Mouse (Mus musculus): Measurements from ENCODE around the gene Creld2. TPM values are rescaled to one million over a fixed set of nuclear protein-coding genes. Genes with fewer than 3 reads are reported as not detected.
"Not testable (repeated sequence)": the region's sequence is repeated elsewhere in the genome, so short reads cannot be mapped to it uniquely, and the experiment has no call there.

Creld2 gene
- total RNA-seq (2021) = 10 to 100 TPM; 29.3 to 41.6 TPM

- DNase-seq = peak; percentile 100
Measured at GRCm38 (mm10) chr15:88819026-88819905, at the start of gene Creld2, which contains the start of gene Alg12. Creld2 (plus strand) TSS chr15:88819646. Alg12 (minus strand) TSS chr15:88819318.

- DNase-seq = not testable (repeated sequence)
Measured at GRCm38 (mm10) chr15:88774630-88775029, 44.8 kb upstream of the Creld2 start.

- no peak for DNase-seq
Measured at GRCm38 (mm10) chr15:88792140-88792850, 27.2 kb upstream of the Creld2 start.

- not testable (repeated sequence) for DNase-seq
Measured at GRCm38 (mm10) chr15:88794729-88795128, 24.7 kb upstream of the Creld2 start.

- no peak for DNase-seq
Measured at GRCm38 (mm10) chr15:88799950-88800371, 19.5 kb upstream of the Creld2 start.

GRCm38 (mm10) chr15:88800921-88801354 is 18.5 kb upstream of the Creld2 start:
- no peak for DNase-seq

GRCm38 (mm10) chr15:88801903-88802302 is 17.5 kb upstream of the Creld2 start:
- DNase-seq = no peak

- no peak for DNase-seq
Measured at GRCm38 (mm10) chr15:88802348-88802747, 17.1 kb upstream of the Creld2 start.

- DNase-seq = no peak
Measured at GRCm38 (mm10) chr15:88808121-88808520, 11.3 kb upstream of the Creld2 start.

- DNase-seq = no peak
Measured at GRCm38 (mm10) chr15:88810369-88810768, 9.1 kb upstream of the Creld2 start.

DNA sequence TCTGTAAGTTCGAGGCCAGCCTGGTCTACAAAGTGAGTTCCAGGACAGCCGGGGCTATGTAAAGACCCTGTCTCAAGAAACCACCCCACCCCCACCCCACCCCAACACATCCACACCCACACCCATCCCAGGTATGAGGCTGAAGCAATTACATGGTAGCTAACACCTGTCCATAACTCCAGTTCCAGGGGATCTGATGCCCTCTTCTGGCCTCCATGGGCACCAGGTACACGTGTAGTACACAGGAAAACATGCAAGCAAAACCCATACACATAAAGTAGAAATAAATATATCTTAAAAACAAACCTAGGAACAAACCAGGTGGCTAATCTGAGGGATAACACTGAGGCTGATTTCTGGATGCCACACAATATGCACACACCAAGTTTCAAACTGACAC is 6.2 kb upstream of the Creld2 start:
- DNase-seq = no peak

GRCm38 (mm10) chr15:88813873-88814272 is 5.6 kb upstream of the Creld2 start:
- DNase-seq = not testable (repeated sequence)

DNA sequence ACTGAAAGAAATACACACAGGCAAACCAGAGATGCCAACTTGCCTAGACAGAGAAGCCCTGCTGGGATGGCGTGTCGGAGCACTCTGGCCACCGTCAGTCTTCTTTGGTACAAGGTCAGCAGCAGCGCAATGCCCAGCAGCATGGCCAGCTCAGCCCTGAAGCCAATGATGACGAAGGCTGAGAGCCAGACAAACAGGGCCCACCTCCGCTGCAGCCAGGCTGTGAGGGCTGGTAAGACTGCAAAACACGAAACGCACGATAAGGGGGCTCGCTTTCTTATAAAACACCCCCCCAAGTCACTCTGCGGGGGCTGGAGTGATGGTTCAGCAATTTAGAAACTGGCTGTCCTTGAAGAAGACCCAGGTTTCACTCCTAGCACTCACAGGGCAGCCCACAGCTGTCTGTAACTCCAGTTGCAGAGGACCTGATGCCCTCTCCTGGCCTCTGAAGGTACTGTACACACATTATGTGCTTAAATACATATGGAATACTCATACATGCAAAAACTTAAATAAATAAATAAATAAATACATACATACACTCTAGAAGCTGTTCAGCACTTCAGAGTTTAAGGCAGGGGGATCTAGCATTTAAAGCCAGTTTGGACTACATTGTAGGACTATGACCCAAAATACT is 4.9 kb upstream of the Creld2 start:
- no peak for DNase-seq

- DNase-seq = no peak
Measured at GRCm38 (mm10) chr15:88815196-88815700, 4.2 kb upstream of the Creld2 start.

DNA sequence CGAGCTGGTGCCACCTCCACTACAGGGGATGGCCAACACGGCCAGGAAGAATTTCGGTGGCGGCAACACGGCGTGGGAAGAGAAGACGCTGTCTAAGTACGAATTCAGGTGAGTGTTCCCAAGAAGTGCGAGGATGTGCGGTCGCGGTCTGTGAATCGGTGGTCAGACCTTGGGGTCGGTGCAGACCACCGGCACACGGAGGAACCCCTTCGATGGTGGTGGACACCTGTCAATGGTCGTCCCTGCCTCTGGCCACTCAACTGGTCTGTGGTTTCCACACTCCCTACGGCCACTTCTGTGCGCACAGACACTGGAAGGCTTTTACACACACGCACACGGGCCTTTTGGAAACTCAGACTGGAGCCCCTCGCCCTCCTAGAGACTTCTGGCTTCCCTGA is 459 bp downstream of the Creld2 start:
- no peak for DNase-seq

GRCm38 (mm10) chr15:88821403-88821802 is 2.0 kb downstream of the Creld2 start:
- no peak for DNase-seq

GRCm38 (mm10) chr15:88822513-88822912 is 3.1 kb downstream of the Creld2 start:
- no peak for DNase-seq

- DNase-seq = no peak
Measured at GRCm38 (mm10) chr15:88823376-88823775, 3.9 kb downstream of the Creld2 start.

GRCm38 (mm10) chr15:88827466-88827865 is 8.0 kb downstream of the Creld2 start:
- DNase-seq = no peak

DNA sequence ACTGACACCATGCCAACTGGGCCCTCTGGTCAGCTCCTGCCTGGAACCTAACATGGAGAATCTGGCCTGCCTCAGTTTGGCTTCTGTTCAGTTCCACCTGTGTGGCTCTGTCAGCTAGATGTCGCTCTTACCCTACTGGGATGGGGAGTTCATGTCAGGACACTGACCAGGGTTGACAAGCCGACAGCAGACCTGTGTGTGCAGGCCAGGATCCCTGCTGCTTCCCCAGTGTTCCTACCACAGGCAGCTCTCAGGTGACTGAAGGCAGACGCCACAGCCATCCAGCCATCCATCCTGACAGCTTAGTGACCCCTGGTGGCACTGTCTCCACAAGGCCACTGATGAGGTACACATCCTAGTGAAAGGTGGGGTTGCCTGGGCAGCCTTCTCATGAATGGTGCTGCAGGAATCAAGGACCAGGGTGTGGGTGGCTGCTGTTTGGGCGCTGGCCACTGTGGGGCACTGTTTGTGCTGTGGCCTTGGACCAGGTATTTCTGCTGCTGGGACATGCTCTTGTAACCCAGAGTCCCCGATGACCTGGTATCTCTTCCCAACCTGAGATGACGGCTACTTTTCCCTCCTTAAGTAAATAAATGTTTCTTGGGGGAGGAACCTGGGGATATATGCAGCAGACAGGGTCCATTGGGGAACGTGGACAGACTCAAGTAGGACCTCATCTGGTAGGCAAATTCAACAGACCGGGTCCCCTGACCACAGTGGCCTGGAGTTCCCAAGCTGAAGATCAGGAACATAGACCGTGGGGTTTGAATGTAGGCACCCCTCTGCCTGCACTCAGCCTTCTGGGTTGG is 8.7 kb downstream of the Creld2 start:
- DNase-seq = peak in 1 of 2 experiments; percentile 13

DNA sequence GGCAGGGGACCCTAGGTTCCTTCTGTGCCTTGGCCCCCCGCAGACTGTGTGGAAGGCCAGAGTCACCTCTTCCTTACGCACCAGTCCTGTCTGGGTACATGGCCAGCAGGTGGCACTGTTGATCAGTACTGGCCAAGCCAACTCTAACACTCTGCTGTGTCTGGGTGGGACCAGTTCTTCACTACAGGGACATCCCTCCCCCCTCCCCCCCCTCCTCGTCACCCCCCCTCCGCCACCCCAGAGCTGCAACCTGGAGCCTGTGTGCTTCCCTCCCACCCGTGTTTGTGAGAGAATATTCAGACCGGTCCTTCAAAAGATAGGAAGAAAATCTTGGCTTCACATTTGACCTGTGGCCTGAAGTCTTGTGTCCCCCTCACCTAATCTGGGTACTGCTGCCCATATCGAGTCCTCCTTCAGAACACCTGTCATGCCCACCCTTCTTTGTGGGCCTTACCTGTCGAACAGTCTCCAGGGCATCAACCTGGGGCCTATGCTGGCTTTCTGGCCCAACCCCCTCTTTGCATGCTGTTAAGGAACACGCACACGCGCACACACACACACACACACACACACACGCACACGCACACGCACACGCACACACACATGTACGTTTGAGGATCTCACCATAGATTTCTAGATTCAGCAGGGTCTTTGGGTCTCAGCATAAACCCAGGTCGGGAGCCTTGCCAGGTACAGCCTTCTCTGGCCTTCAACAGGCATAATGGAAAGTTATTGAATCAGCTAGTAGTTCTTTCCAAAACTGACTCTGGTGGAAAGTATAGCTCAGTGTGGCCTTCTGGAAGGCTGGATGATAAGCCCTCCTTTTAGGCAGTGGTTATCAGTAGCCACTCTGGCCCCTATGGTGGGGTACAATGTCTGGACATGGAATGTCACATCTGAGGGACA is 9.6 kb downstream of the Creld2 start:
- peak; percentile 81 to 83 for DNase-seq
